Comparison of ENCODE assay signal across 10 mouse cellular contexts in the genomic region with DNA sequence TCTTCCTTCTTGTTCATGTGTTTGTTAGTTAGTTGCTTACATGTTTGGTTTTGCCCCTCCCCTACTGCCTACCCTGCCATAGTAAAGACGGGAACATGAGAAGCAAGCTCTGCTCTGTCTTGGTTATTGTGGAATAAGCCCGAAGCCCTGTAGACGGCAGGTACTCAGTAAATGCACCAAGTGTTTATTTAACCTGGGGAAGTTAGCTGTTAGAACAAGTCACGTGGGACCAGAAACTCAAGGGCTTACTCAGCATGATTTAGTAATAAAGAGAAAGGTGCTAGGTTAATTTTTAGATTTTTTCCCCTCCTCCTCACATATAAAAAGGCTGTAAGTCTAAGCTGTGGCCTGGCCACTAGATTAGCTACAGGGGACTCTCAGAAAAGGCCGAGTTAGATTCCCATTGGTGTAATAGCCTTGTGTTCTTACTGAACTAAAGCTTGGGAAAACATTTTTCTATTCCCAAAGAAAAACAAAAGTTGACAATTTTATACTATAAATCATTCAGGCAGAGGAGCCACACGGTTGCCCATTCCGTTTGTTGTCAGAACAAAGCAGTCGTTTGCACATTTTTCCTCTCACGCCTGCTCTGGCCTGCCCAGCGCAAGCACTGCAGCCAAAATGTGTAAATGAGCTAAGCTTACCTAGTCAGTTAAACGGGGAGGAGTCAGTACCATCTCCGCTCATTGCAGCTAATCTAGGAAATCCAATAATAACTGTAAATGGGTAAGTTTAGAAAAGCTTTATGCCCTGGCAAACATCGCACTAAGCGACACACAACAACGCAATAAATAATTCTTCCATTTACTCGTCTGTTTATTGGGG. TPM values are rescaled to one million over a fixed set of nuclear protein-coding genes. Genes with fewer than 3 reads are reported as not detected.
DNase-seq lines count a peak whose midpoint lies in the region; ATAC-seq and TF ChIP-seq lines count a peak whose summit lies in the region.
"Had no signal": no experiment of that assay in that cellular context is flagged by ENCODE, and none has a peak within 500 bp of the region (broad histone marks: within the 10 kb centered on the region; RNA-seq: fewer than 3 reads in every experiment).

No protein-coding gene starts in this region.

- intact Hi-C loops in heart, adult 2 months (cut with DNase I) = no loop called here

- no peaks in the 10 kb centered on the region for H3K79me2 ChIP-seq in heart, adult 2 months (replicated peaks; ENCODE audit: control insufficient read depth, insufficient read depth, low read length)

- peaks cover 5% of the 10 kb centered on the region for H3K36me3 ChIP-seq in heart, adult 2 months (ENCODE audit: control insufficient read depth, insufficient read depth, low read length)
- no peaks in the 10 kb centered on the region for H3K36me3 ChIP-seq in lung, embryonic 14.5 days (ENCODE audit: insufficient read depth)
- H3K36me3 ChIP-seq in stomach, postnatal 0 days (ENCODE audit: control insufficient read depth, insufficient read depth, low read length) = no peaks in the 10 kb centered on the region

- no peak overlapping the region for H3K9ac ChIP-seq in heart, adult 2 months (ENCODE audit: low read depth, low read length)
- no peak overlapping the region for H3K9ac ChIP-seq in lung, embryonic 14.5 days
- no peak overlapping the region for H3K9ac ChIP-seq in stomach, postnatal 0 days (ENCODE audit: low read length)
- H3K9ac ChIP-seq: liver, postnatal 0 days had no signal

- ATAC-seq in lung, embryonic 14.5 days (ENCODE audit: insufficient read depth) = peak; percentile 58
- peak; percentile 33; the same call in 1 of the 2 replicates for ATAC-seq in stomach, postnatal 0 days (ENCODE audit: low FRiP score, low TSS enrichment)
- ATAC-seq: liver, postnatal 0 days had no signal

- peaks cover 11% of the 10 kb centered on the region for H3K4me1 ChIP-seq in heart, adult 2 months (ENCODE audit: control insufficient read depth, insufficient read depth, low read length)
- H3K4me1 ChIP-seq in lung, embryonic 14.5 days (ENCODE audit: insufficient read depth) = peaks cover 25% of the 10 kb centered on the region
- H3K4me1 ChIP-seq in lung, adult 2 months (ENCODE audit: control insufficient read depth, insufficient read depth, low read length) = peaks cover 17% of the 10 kb centered on the region
- peaks cover 6% of the 10 kb centered on the region for H3K4me1 ChIP-seq in stomach, postnatal 0 days (replicated peaks; ENCODE audit: control insufficient read depth, insufficient read depth)

- TF ChIP-seq POLR2A in heart, adult 2 months (IDR thresholded peaks at IDR 0.05; ENCODE audit: insufficient read depth, low read depth, low read length) = no peak
- no peak for TF ChIP-seq POLR2A in lung, adult 2 months (IDR thresholded peaks at IDR 0.05; ENCODE audit: borderline replicate concordance, extremely low read depth, low read depth, low read length)

- no peak for TF ChIP-seq EP300 in heart, adult 2 months (IDR thresholded peaks at IDR 0.05; ENCODE audit: insufficient read depth, low read depth, low read length)
- TF ChIP-seq EP300 in stomach, postnatal 0 days (optimal IDR thresholded peaks at IDR 0.05) = no peak

- TF ChIP-seq CTCF in heart, adult 2 months (IDR thresholded peaks at IDR 0.05) = no peak
- no peak for TF ChIP-seq CTCF in lung, embryonic 14.5 days (IDR thresholded peaks at IDR 0.05; ENCODE audit: low read depth)
- TF ChIP-seq CTCF in lung, adult 2 months (IDR thresholded peaks at IDR 0.05; ENCODE audit: insufficient read depth, low read length) = no peak
- no peak for TF ChIP-seq CTCF in stomach, postnatal 0 days (IDR thresholded peaks at IDR 0.05; ENCODE audit: low read depth)

- DNase-seq in heart, adult 2 months = no peak
- no peak for DNase-seq in heart, adult 11 months
- peak; percentile 56 for DNase-seq in lung, embryonic 14.5 days
- no peak for DNase-seq in lung, adult 2 months
- peak; percentile 56 to 60 for DNase-seq in kidney, postnatal 25 days
- DNase-seq in stomach, postnatal 0 days (ENCODE audit: low spot score) = no peak
- no peak for DNase-seq in right cerebral cortex, postnatal 10 days (ENCODE audit: low spot score in 2 of 2)
- no peak for DNase-seq in urinary bladder, postnatal 4 days (ENCODE audit: low spot score in 2 of 2)
- DNase-seq: thymus, postnatal 25 days had no signal

- H3K27ac ChIP-seq in heart, adult 2 months = peak overlapping the region; percentile 63
- peak overlapping the region; percentile 82 for H3K27ac ChIP-seq in lung, embryonic 14.5 days (ENCODE audit: low read depth)
- peak overlapping the region; percentile 78 for H3K27ac ChIP-seq in stomach, postnatal 0 days (replicated peaks)

- peak overlapping the region; percentile 10; the same call in 1 of the 2 replicates for H3K4me2 ChIP-seq in lung, embryonic 14.5 days
- H3K4me2 ChIP-seq in stomach, postnatal 0 days (replicated peaks; ENCODE audit: low read depth) = no peak overlapping the region

- WGBS in heart, adult 2 months = 83% methylated on average over 16 of the region's 16 CpGs
- 49% methylated on average over 16 of the region's 16 CpGs for WGBS in lung, embryonic 14.5 days
- WGBS in lung, adult 2 months = 60% methylated on average over 16 of the region's 16 CpGs
- WGBS in stomach, postnatal 0 days = 50% methylated on average over 16 of the region's 16 CpGs

- no peaks in the 10 kb centered on the region for H3K27me3 ChIP-seq in heart, adult 2 months (ENCODE audit: control insufficient read depth, insufficient read depth, low read length)
- H3K27me3 ChIP-seq in lung, embryonic 14.5 days (ENCODE audit: insufficient read depth, low read length) = no peaks in the 10 kb centered on the region
- no peaks in the 10 kb centered on the region for H3K27me3 ChIP-seq in stomach, postnatal 0 days (ENCODE audit: control insufficient read depth, insufficient read depth, low read length)

- no peaks in the 10 kb centered on the region for H3K9me3 ChIP-seq in lung, embryonic 14.5 days (ENCODE audit: low read depth, low read length)
- no peaks in the 10 kb centered on the region for H3K9me3 ChIP-seq in stomach, postnatal 0 days (ENCODE audit: control insufficient read depth, low read length)

- no peak overlapping the region for H3K4me3 ChIP-seq in heart, adult 2 months
- no peak overlapping the region for H3K4me3 ChIP-seq in lung, embryonic 14.5 days (ENCODE audit: low read depth, low read length)
- no peak overlapping the region for H3K4me3 ChIP-seq in lung, adult 2 months (replicated peaks; ENCODE audit: extremely low read depth, low read depth, low read length)
- H3K4me3 ChIP-seq in stomach, postnatal 0 days (ENCODE audit: low read depth, low read length) = no peak overlapping the region

RNA-seq across cellular contexts. Expression of gene Zbtb38, which starts 24.1 kb away (rescaled TPM):
- total RNA-seq in heart, adult 2 months (2021) = 10 to 100 TPM; 42.3 to 43.5 TPM
- 9.0 and 16.0 TPM in 2 replicates for polyA plus RNA-seq in heart, adult 2 months (2012; rRNA removed)
- 24.5 and 24.6 TPM in 2 replicates for polyA plus RNA-seq in lung, embryonic 14.5 days (2014; fragmentation: Nextera tagmentation; extraction: Ambion mirVana)
- 15.0 and 16.1 TPM in 2 replicates for polyA plus RNA-seq in lung, adult 2 months (2012; rRNA removed)
- polyA plus RNA-seq in stomach, postnatal 0 days (2015; fragmentation: Nextera tagmentation; extraction: Ambion mirVana) = 13.9 and 15.3 TPM in 2 replicates

Comparison
In these comparisons a context has a peak if more than half of its experiments do, and no peak if none do; other contexts are left out.
1. DNase-seq: peak in lung, embryonic 14.5 days (single experiment) and kidney, postnatal 25 days (2 of 2); none in heart, adult 2 months (0 of 2), heart, adult 11 months (single experiment), lung, adult 2 months (single experiment), stomach, postnatal 0 days (single experiment), right cerebral cortex, postnatal 10 days (0 of 2) and urinary bladder, postnatal 4 days (0 of 2).
2. Peak in every context shown above with its lines, with median percentiles within 50 percentile points of each other: H3K27ac ChIP-seq.